Mouse (Mus musculus): ENCODE data around the gene Cnot3. TPM values are rescaled to one million over a fixed set of nuclear protein-coding genes. Genes with fewer than 3 reads are reported as not detected.
"Not testable (repeated sequence)": the region's sequence is repeated elsewhere in the genome, so short reads cannot be mapped to it uniquely, and the experiment has no call there.

The Cnot3 gene
- polyA plus RNA-seq, 1 experiment from 2014 or later, result 79.6 TPM

DNA sequence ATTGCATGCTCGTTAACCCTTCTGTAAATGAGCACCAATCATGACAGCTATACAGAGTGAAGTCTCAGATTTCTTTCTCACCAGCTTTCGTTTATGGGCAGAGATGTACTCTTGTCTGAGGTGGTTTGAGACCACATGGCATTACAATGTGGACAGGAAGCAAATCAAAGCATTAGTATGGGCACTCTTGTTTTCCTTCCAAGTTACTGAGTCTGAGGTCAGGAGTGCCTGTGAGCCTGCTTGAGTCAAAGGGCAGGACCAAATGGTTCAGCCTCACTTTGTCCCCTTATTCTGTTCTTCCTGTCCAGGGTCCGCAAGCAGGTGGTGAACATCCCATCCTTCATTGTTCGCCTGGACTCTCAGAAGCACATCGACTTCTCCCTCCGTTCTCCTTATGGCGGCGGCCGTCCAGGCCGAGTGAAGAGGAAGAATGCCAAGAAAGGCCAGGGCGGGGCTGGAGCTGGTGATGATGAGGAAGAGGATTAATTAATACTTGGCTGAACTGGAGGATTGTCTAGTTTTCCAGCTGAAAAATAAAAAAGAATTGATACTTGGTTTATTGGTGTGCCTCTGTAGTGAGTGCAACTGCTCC is 61.4 kb downstream of the Cnot3 start:
- H3K4me1 ChIP-seq (replicated peaks), result peaks cover 27% of the 10 kb centered on the region
- no peak for DNase-seq (ENCODE audit: low spot score)
- H3K9me3 ChIP-seq, result no peaks in the 10 kb centered on the region
- peak overlapping the region; percentile 89 for H3K4me3 ChIP-seq
- H3K27ac ChIP-seq, result no peak overlapping the region; the same call in 1 of the 2 replicates
- H3K27me3 ChIP-seq (ENCODE audit: insufficient read depth, poor library complexity, severe bottlenecking), result no peaks in the 10 kb centered on the region
- peaks cover 45% of the 10 kb centered on the region for H3K36me3 ChIP-seq
- 68% methylated on average over 11 of the region's 11 CpGs for WGBS

DNA sequence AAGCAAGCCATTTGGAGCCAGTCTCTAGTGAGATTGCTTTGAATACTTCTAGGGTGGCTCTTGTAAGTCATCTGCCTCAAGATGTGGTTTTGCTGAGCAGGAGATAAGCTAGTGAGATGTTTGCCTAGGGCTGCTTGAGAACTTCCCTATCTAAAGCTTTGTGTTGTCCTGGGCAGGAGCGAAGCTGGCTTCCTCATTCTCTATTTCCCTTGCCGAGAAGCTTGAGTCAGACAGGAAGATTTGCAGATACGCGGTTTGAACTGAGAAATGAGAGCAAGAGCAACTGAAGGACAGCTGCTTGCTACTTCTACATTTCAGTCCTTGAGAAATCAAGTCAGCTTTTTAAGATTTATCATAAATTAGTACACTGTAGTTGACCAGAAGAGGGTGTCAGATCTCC is 62.0 kb downstream of the Cnot3 start:
- H3K27me3 ChIP-seq (ENCODE audit: insufficient read depth, poor library complexity, severe bottlenecking), result no peaks in the 10 kb centered on the region
- H3K36me3 ChIP-seq, result peaks cover 41% of the 10 kb centered on the region
- 0 out of 2 replicates have a peak overlapping the region, but pooled peaks have one; percentile 18 for H3K4me3 ChIP-seq
- WGBS, result 66% methylated on average over 4 of the region's 4 CpGs
- no peak for DNase-seq (ENCODE audit: low spot score)
- H3K9me3 ChIP-seq, result no peaks in the 10 kb centered on the region
- no peak overlapping the region for H3K27ac ChIP-seq
- peaks cover 27% of the 10 kb centered on the region for H3K4me1 ChIP-seq (replicated peaks)

DNA sequence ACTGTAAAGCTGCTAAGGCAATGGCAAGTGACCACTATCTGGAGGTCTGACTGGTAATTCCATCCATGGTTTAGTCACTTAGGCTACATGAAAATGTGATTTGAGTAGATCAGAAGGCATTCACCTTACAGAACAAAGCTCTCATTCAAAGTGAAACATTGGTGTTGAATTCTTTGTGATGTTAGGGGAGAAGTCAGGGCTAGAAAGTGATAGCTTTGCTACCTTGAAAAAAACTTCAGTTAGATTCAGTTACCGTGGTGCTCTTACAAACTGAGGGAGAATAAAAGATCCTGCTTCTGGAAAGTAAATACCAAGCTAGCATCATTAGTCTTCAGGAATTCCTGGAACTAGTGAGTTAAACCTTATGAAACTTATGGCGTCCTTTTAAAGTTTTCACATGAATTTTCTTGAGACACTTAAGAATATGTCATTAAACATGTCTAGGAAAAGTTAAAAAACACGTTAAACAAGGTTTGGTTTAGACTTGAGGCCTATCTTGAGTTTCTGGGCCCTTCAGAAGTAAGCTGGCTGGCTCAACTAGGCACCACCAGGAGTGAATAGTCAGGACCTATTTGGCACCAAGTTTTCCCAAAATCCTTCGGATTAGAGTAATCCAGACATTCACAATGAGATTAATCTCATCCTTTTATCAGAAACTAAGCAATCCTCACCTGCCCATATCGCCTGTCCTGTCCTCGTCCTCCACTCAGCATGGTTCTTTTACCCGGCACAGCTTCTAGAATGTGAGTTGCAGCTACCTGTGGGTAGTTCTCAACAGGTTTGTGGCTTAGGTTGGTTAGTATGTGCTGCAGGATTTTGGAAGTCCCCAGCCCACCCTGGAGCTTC is 62.7 kb downstream of the Cnot3 start:
- no peaks in the 10 kb centered on the region for H3K27me3 ChIP-seq (ENCODE audit: insufficient read depth, poor library complexity, severe bottlenecking)
- H3K4me1 ChIP-seq (replicated peaks), result peaks cover 27% of the 10 kb centered on the region
- peak; percentile 33 for DNase-seq (ENCODE audit: low spot score)
- no peak overlapping the region for H3K4me3 ChIP-seq
- no peaks in the 10 kb centered on the region for H3K9me3 ChIP-seq
- no peak overlapping the region for H3K27ac ChIP-seq
- peaks cover 41% of the 10 kb centered on the region for H3K36me3 ChIP-seq
- 23% methylated on average over 7 of the region's 7 CpGs for WGBS

DNA sequence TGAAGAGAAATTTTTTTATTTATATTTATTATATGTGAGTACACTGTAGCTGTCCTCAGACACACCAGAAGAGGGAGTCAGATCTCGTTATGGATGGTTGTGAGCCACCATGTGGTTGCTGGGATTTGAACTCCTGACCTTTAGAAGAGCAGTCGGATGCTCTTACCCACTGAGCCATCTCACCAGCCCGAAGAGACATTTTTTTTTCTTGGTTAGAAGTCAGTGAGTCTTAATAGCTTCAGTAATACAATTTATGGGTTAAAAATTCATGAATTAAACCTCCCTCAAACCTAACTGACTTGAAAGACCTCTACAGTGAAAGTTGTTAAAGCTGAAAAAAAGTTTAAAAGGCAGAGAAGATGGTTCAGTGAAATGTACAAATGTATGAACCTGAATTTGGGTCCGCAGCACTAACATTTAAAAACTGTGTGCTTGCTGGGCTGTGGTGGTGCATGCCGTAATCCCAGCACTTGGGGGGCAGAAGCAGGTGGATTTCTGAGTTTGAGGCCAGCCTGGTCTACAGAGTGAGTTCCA is 63.4 kb downstream of the Cnot3 start:
- H3K27ac ChIP-seq; H3K27me3 ChIP-seq (ENCODE audit: insufficient read depth, poor library complexity, severe bottlenecking); DNase-seq (ENCODE audit: low spot score); H3K9me3 ChIP-seq; H3K4me3 ChIP-seq: not testable (repeated sequence)
- H3K4me1 ChIP-seq (replicated peaks), result peaks cover 20% of the 10 kb centered on the region
- H3K36me3 ChIP-seq, result peaks cover 41% of the 10 kb centered on the region
- 43% methylated on average over 5 of the region's 5 CpGs for WGBS

DNA sequence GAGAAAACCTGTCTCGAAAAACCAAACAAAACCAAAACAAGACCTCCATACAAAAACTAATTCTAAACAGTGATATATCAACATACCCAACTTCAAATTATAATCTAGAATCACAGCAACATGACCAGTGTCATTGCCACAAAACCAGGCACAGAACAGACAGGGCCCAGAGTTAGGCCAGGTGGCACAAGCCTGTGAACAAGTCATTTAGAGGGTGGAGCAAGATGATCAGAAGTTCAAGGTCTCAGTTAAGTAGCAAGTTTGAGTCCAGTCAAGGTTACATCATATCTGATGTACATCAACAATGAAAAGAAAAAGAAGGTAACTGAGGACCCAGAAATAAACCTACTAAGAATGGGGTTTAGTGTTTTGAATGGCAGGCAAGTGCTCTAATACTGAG is 63.9 kb downstream of the Cnot3 start:
- DNase-seq (ENCODE audit: low spot score), result no peak

More for the DNA sequence above, 63.9 kb downstream of the Cnot3 start:
- WGBS, result 83% methylated on average over 1 of the region's 1 CpGs
- Histone ChIP-seq H3K4me3 (no peak overlapping the region), H3K27ac (no peak overlapping the region), H3K4me1 (replicated peaks) (peaks cover 19% of the 10 kb centered on the region), H3K36me3 (peaks cover 41% of the 10 kb centered on the region), H3K9me3 (no peaks in the 10 kb centered on the region), H3K27me3 (ENCODE audit: insufficient read depth, poor library complexity, severe bottlenecking) (no peaks in the 10 kb centered on the region)

Other genes starting within 250 kb of the Cnot3 start
- gene Cacng6, start 221.1 kb upstream of the Cnot3 start, polyA plus RNA-seq (2016; fragmentation: Nextera tagmentation; extraction: Ambion mirVana), result 0.12 TPM in 1 of 2 replicates, not detected in the other
- not detected in 2 replicates for gene Tarm1, start 142.6 kb upstream of the Cnot3 start, polyA plus RNA-seq (2016; fragmentation: Nextera tagmentation; extraction: Ambion mirVana)
- gene Oscar, start 29.1 kb upstream of the Cnot3 start, polyA plus RNA-seq (2016; fragmentation: Nextera tagmentation; extraction: Ambion mirVana), result 0.15 and 0.29 TPM in 2 replicates
- 423 and 441 TPM in 2 replicates for gene Ndufa3, start 27.9 kb upstream of the Cnot3 start, polyA plus RNA-seq (2016; fragmentation: Nextera tagmentation; extraction: Ambion mirVana)
- gene Tfpt, start 15.3 kb upstream of the Cnot3 start, polyA plus RNA-seq (2016; fragmentation: Nextera tagmentation; extraction: Ambion mirVana), result 31.7 and 41.3 TPM in 2 replicates
- gene Prpf31, start 15.3 kb upstream of the Cnot3 start, polyA plus RNA-seq (2016; fragmentation: Nextera tagmentation; extraction: Ambion mirVana), result 148 and 168 TPM in 2 replicates
- gene Leng1, start 20.6 kb downstream of the Cnot3 start, polyA plus RNA-seq (2016; fragmentation: Nextera tagmentation; extraction: Ambion mirVana), result 19.4 and 23.0 TPM in 2 replicates
- 3.5 and 5.8 TPM in 2 replicates for gene Tmc4, start 32.3 kb downstream of the Cnot3 start, polyA plus RNA-seq (2016; fragmentation: Nextera tagmentation; extraction: Ambion mirVana)
- gene Tsen34, start 47.6 kb downstream of the Cnot3 start, polyA plus RNA-seq (2016; fragmentation: Nextera tagmentation; extraction: Ambion mirVana), result 269 and 282 TPM in 2 replicates
- 38.9 and 39.2 TPM in 2 replicates for gene Mboat7, start 48.3 kb downstream of the Cnot3 start, polyA plus RNA-seq (2016; fragmentation: Nextera tagmentation; extraction: Ambion mirVana)
- gene Rps9, start 58.7 kb downstream of the Cnot3 start, polyA plus RNA-seq (2016; fragmentation: Nextera tagmentation; extraction: Ambion mirVana), result 1,151 and 1,302 TPM in 2 replicates
- 0.07 and 0.38 TPM in 2 replicates for gene Pirb, start 75.1 kb downstream of the Cnot3 start, polyA plus RNA-seq (2016; fragmentation: Nextera tagmentation; extraction: Ambion mirVana)
- not detected in 2 replicates for gene Gm15448, start 180.4 kb downstream of the Cnot3 start, polyA plus RNA-seq (2016; fragmentation: Nextera tagmentation; extraction: Ambion mirVana)
- not detected in 2 replicates for gene Pira2, start 199.8 kb downstream of the Cnot3 start, polyA plus RNA-seq (2016; fragmentation: Nextera tagmentation; extraction: Ambion mirVana)

Measured in hindbrain, embryonic 10.5 days (tissue).